Mouse (Mus musculus): Measurements from ENCODE around the gene Catip. TPM values are rescaled to one million over a fixed set of nuclear protein-coding genes. Genes with fewer than 3 reads are reported as not detected.

The Catip gene
- polyA plus RNA-seq, 1 experiment from 2014 or later, result 0.66 TPM

DNA sequence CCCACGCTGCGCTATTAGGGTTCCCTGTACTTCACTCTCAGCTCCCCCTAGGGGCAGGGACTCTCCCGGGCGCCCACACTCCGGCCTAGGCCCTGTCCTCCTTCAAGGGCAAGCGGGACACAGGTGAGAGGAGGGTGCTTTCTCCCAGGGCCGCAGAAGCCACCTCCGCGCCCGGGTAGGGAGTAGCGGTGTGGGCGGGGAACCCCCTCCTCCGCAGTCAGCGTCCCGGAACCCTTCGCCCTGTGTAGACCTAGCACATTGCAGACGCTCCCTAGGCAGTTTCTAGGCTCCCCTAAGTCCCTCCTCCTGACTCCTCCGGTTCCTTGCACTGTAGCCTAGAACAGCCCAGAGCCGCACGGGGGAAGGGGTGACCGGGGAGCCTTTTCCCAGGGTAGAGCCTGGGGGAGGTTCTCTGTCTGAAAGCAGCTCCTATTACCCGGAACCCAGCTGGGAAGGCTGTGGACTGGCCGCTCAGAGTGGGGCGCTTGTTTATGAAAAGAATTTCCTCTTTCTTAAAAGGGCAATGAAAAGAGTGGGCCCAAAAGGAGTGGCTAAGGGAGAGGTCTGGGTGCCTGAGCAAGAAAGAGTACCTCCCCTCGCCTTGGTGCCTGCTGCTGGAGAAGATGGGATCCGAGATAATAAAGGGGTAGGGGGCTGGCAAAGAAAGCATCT is 24.9 kb downstream of the Catip start:
- H3K27ac ChIP-seq (replicated peaks), result peak overlapping the region; percentile 93
- H3K4me2 ChIP-seq (replicated peaks), result peak overlapping the region; percentile 70
- no peaks in the 10 kb centered on the region for H3K36me3 ChIP-seq
- H3K9ac ChIP-seq (replicated peaks), result peak overlapping the region; percentile 63
- under 1% methylated on average over 26 of the region's 26 CpGs for WGBS
- no peaks in the 10 kb centered on the region for H3K9me3 ChIP-seq
- peaks cover 29% of the 10 kb centered on the region for H3K27me3 ChIP-seq
- peak overlapping the region; percentile 75 for H3K4me3 ChIP-seq
- H3K4me1 ChIP-seq, result peaks cover 20% of the 10 kb centered on the region
- peak; percentile 87 for ATAC-seq (ENCODE audit: low FRiP score, low read depth)

DNA sequence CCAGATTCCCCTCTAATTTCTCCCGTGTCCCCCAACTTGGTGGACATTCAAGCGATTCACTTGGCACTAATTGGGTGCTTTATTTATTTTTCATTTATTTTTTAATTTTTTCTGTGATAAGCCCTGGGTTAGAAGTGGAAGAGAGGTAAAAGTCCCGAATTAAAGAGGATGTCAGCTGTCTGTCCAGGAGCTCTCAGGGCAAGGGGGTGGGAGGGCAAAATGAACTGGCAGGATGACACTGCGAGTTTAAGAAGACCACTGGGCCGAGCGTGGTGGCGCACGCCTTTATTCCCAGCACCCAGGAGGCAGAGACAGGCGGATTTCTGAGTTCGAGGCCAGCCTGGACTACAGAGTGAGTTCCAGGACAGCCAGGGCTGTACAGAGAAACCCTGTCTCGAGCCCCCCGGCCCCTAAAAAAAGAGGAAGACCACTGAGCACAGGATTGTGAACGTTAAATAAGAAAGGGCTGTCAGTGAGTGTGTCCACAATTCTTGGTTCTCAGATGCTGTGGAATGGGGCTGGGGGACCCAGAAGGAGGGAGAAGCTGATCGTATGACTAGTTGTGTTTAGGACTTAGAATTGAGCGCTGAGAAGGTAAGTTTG is 25.6 kb downstream of the Catip start:
- Histone ChIP-seq H3K27me3 (peaks cover 29% of the 10 kb centered on the region), H3K36me3 (no peaks in the 10 kb centered on the region), H3K9me3 (no peaks in the 10 kb centered on the region), H3K4me1 (peaks cover 25% of the 10 kb centered on the region), H3K9ac (replicated peaks) (0 out of 2 replicates have a peak overlapping the region, but pooled peaks have one; percentile 11), H3K4me3 (peak overlapping the region; percentile 75), H3K27ac (replicated peaks) (peak overlapping the region; percentile 93), H3K4me2 (replicated peaks) (peak overlapping the region; percentile 70)
- WGBS, result 56% methylated on average over 15 of the region's 15 CpGs
- no peak for ATAC-seq (ENCODE audit: low FRiP score, low read depth)

DNA sequence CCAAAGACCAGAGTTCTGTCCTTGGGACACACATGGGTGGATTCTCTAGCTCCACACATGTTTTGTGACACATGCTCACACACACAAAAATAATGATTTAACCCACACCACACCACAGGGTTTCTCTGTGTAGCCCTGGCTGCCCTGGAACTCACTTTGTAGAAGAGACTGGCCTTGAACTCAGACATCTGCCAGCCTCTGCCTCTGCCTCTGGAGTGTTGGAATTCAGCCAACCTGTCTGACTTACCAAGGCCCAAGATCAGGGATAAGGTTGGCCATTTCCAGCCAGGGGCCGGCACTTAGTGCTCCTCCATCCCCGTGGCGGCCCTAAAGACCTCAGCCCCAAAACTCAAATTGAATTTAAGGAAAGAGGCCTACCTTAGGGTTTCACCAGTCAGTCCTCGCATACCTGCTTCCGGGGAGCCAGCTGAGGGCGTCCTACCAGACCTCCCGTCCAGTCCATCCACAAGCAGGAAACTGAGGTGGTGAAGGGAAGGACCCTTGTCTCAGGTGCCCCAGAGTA is 26.6 kb downstream of the Catip start:
- Histone ChIP-seq H3K4me1 (peaks cover 34% of the 10 kb centered on the region), H3K4me2 (replicated peaks) (no peak overlapping the region)
- 75% methylated on average over 7 of the region's 7 CpGs for WGBS

GRCm38 (mm10) chr1:74389831-74390286 is 28.0 kb downstream of the Catip start:
- Histone ChIP-seq H3K4me2 (replicated peaks) (peak overlapping the region; percentile 93), H3K4me3 (peak overlapping the region; percentile 9), H3K9me3 (no peaks in the 10 kb centered on the region), H3K36me3 (peaks cover 13% of the 10 kb centered on the region), H3K4me1 (peaks cover 34% of the 10 kb centered on the region), H3K9ac (replicated peaks) (0 out of 2 replicates have a peak overlapping the region, but pooled peaks have one; percentile 1), H3K27me3 (peaks cover 29% of the 10 kb centered on the region), H3K27ac (replicated peaks) (no peak overlapping the region)
- ATAC-seq (ENCODE audit: low FRiP score, low read depth), result no peak
- 3% methylated on average over 29 of the region's 29 CpGs for WGBS

More for the DNA sequence above, 26.6 kb downstream of the Catip start:
- ATAC-seq (ENCODE audit: low FRiP score, low read depth), result no peak
- Histone ChIP-seq H3K27me3 (peaks cover 29% of the 10 kb centered on the region), H3K9ac (replicated peaks) (no peak overlapping the region), H3K9me3 (no peaks in the 10 kb centered on the region), H3K27ac (replicated peaks) (no peak overlapping the region), H3K36me3 (no peaks in the 10 kb centered on the region), H3K4me3 (no peak overlapping the region)

GRCm38 (mm10) chr1:74390287-74390906 is 28.5 kb downstream of the Catip start:
- 7% methylated on average over 21 of the region's 21 CpGs for WGBS
- H3K4me1 ChIP-seq, result peaks cover 34% of the 10 kb centered on the region
- H3K9ac ChIP-seq (replicated peaks), result no peak overlapping the region
- no peak for ATAC-seq (ENCODE audit: low FRiP score, low read depth)
- H3K27ac ChIP-seq (replicated peaks), result no peak overlapping the region
- peak overlapping the region; percentile 9 for H3K4me3 ChIP-seq
- no peaks in the 10 kb centered on the region for H3K9me3 ChIP-seq
- peaks cover 29% of the 10 kb centered on the region for H3K27me3 ChIP-seq
- H3K36me3 ChIP-seq, result peaks cover 18% of the 10 kb centered on the region
- H3K4me2 ChIP-seq (replicated peaks), result peak overlapping the region; percentile 93

DNA sequence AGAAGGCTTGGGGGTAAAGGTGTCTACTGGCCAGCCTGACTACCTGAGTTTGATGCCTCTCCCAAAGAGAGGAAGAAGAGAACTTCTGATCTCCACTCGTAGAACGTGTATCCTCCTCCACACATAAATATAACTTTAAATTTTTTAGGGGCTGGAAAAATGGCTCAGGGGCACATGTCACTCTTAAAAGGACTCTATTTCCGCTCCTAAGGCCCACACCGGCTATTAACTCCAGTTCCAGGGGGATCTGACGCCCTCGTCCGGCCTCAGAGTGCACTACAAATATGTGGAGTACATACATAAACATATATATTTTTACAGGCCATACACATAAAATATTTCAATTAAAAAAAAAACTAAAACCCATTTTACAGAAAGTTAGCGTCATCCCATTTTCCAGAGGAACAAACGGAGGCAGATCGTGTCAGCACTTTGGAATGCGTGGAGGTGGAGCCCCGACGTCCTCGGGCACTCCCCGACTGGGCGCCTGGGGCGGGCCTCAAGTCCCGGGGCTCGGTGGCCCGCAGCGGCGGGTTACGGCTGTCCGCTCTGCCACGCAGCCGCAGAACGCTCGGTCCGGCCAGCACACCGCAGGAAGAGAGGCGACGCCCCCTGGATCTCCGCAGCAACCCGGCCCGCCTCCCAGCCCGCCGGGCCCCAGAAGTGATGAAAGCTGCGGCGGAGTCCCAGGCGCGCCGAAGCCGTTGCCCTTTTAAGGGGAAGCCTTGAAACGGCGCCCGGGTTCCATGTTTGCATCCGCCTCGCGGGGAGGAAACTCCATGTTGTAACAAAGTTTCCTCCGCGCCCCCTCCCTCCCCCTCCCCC is 29.2 kb downstream of the Catip start, which contains the start of gene Ctdsp1:
Gene Ctdsp1 (plus strand): TSS at position 586 of the 825 bp plus-strand sequence.
- WGBS, result 2% methylated on average over 49 of the region's 51 CpGs
- peak within 1 kb of the TSS; percentile 90 for H3K27ac ChIP-seq (replicated peaks)
- peaks cover 19% of the 10 kb centered on the region for H3K36me3 ChIP-seq
- peaks cover 34% of the 10 kb centered on the region for H3K4me1 ChIP-seq
- peak within 1 kb of the TSS; percentile 93 for H3K4me3 ChIP-seq
- peaks cover 29% of the 10 kb centered on the region for H3K27me3 ChIP-seq
- peak within 1 kb of the TSS; percentile 93 for H3K4me2 ChIP-seq (replicated peaks)
- ATAC-seq (ENCODE audit: low FRiP score, low read depth), result peak; percentile 69
- no peaks in the 10 kb centered on the region for H3K9me3 ChIP-seq
- H3K9ac ChIP-seq (replicated peaks), result peak within 1 kb of the TSS; percentile 92

- Histone ChIP-seq H3K36me3 (peaks cover 19% of the 10 kb centered on the region), H3K9ac (replicated peaks) (peak overlapping the region; percentile 92), H3K27me3 (peaks cover 29% of the 10 kb centered on the region), H3K4me2 (replicated peaks) (peak overlapping the region; percentile 93), H3K27ac (replicated peaks) (peak overlapping the region; percentile 90), H3K4me3 (peak overlapping the region; percentile 93), H3K9me3 (no peaks in the 10 kb centered on the region), H3K4me1 (peaks cover 35% of the 10 kb centered on the region)
- ATAC-seq (ENCODE audit: low FRiP score, low read depth), result peak; percentile 42
- WGBS, result 0% methylated on average over 59 of the region's 63 CpGs
These were observed 30.0 kb downstream of the Catip start for GRCm38 (mm10) chr1:74391844-74392441.

DNA sequence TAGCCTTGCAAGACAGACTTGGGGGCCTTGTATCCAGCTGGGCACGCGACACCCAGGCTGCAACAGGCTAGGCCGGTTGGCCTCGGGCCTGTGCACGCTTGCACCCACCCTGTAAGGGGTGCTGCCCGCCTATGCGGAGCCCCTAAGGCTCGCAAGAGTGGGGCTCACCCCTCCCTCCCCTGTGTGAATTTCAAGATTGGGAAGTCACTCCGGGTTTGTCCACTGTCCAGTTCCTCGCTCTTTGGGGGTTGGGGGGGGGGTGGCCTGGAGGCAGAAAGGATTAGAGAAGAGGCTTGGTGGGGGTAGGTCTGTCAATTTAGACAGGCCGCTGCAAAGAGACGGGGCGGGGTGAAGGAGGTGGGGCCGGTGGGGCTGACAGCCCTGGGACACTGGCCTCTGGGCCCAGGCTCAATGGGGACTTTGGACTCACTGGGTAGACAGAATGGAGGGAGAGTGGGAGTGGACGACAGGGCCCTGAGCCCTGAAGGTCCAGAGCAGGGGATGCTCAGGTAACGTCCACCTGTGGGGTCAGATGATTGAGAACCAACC is 30.6 kb downstream of the Catip start:
- 2% methylated on average over 16 of the region's 16 CpGs for WGBS
- Histone ChIP-seq H3K27ac (replicated peaks) (peak overlapping the region; percentile 90), H3K9ac (replicated peaks) (peak overlapping the region; percentile 92), H3K36me3 (peaks cover 19% of the 10 kb centered on the region), H3K9me3 (no peaks in the 10 kb centered on the region), H3K27me3 (peaks cover 29% of the 10 kb centered on the region), H3K4me1 (peaks cover 31% of the 10 kb centered on the region), H3K4me3 (peak overlapping the region; percentile 93), H3K4me2 (replicated peaks) (peak overlapping the region; percentile 93)
- ATAC-seq (ENCODE audit: low FRiP score, low read depth), result peak; percentile 13

DNA sequence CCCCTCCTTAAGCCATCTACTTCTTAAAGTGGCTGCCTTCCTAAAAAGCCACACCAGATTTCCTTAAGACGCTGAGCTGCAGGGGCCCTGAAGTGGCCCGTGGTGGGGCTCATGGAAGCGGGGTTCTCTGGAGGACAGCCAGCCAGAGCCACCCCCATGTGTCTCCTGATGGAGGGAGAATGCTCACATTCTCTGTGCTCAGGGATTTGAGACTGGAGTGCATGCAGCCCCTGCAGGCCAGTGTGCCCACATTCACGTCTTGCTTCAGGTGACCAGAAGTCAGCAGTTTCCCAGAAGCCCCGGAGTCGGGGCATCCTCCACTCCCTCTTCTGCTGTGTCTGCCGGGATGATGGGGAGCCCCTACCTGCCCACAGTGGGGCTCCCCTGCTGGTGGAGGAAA is 31.1 kb downstream of the Catip start:
- 40% methylated on average over 7 of the region's 7 CpGs for WGBS
- peaks cover 19% of the 10 kb centered on the region for H3K36me3 ChIP-seq
- peaks cover 33% of the 10 kb centered on the region for H3K4me1 ChIP-seq
- ATAC-seq (ENCODE audit: low FRiP score, low read depth), result no peak
- H3K27ac ChIP-seq (replicated peaks), result no peak overlapping the region
- H3K27me3 ChIP-seq, result peaks cover 29% of the 10 kb centered on the region
- peak overlapping the region; percentile 93 for H3K4me3 ChIP-seq
- peak overlapping the region; percentile 92 for H3K9ac ChIP-seq (replicated peaks)
- peak overlapping the region; percentile 93 for H3K4me2 ChIP-seq (replicated peaks)
- H3K9me3 ChIP-seq, result no peaks in the 10 kb centered on the region

DNA sequence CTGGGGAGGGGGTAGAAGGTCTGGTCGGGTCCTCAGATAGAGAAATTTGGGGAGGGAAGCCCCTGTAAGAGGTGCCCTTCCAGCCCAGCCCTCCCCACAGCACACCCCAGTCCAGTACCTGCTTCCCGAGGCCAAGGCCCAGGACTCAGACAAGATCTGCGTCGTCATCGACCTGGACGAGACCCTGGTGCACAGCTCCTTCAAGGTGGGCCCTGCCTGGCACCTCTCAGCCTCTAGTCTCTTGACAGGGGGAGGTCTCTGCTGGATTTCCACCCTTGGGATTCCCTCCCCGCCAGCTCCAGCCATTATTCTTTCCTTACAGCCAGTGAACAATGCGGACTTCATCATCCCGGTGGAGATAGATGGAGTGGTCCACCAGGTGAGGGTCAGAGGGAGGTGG is 31.8 kb downstream of the Catip start:
- no peaks in the 10 kb centered on the region for H3K9me3 ChIP-seq
- H3K4me3 ChIP-seq, result no peak overlapping the region
- no peak for ATAC-seq (ENCODE audit: low FRiP score, low read depth)
- H3K36me3 ChIP-seq, result peaks cover 19% of the 10 kb centered on the region
- H3K27me3 ChIP-seq, result peaks cover 22% of the 10 kb centered on the region
- H3K27ac ChIP-seq (replicated peaks), result no peak overlapping the region
- H3K4me1 ChIP-seq, result peaks cover 33% of the 10 kb centered on the region
- H3K4me2 ChIP-seq (replicated peaks), result no peak overlapping the region; the same call in 1 of the 2 replicates
- WGBS, result 93% methylated on average over 9 of the region's 9 CpGs
- no peak overlapping the region for H3K9ac ChIP-seq (replicated peaks)

DNA sequence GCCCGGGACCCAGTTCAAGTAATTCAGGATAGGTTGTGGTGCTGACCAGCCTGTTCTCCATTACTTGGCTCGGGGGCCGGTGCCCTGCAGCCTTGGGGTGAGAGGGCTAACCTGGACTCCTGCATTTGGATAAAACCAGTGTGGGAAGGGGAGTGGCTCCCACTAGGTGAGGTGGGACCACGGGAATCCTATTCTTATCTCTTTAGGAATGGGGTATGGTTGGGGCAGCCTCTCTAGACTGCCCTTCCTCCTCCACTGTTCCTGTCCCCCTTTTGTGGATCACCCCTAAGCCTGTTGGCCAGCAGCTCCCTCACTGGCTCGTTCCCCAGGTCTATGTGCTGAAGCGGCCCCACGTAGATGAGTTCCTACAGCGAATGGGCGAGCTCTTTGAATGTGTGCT is 32.4 kb downstream of the Catip start:
- no peak for ATAC-seq (ENCODE audit: low FRiP score, low read depth)
- no peak overlapping the region for H3K4me3 ChIP-seq
- H3K36me3 ChIP-seq, result peaks cover 19% of the 10 kb centered on the region

More for the DNA sequence above, 32.4 kb downstream of the Catip start:
- 91% methylated on average over 9 of the region's 9 CpGs for WGBS
- no peaks in the 10 kb centered on the region for H3K9me3 ChIP-seq
- peaks cover 33% of the 10 kb centered on the region for H3K4me1 ChIP-seq
- no peak overlapping the region for H3K4me2 ChIP-seq (replicated peaks)
- no peak overlapping the region for H3K9ac ChIP-seq (replicated peaks)
- H3K27me3 ChIP-seq, result peaks cover 16% of the 10 kb centered on the region
- H3K27ac ChIP-seq (replicated peaks), result no peak overlapping the region

All from midbrain, embryonic 12.5 days (tissue).